Mouse (Mus musculus): ENCODE results near the gene Gm12845. TPM values are rescaled to one million over a fixed set of nuclear protein-coding genes. Genes with fewer than 3 reads are reported as not detected.

Gm12845 gene
- total and polyA plus RNA-seq, 3 experiments: not detected

DNA sequence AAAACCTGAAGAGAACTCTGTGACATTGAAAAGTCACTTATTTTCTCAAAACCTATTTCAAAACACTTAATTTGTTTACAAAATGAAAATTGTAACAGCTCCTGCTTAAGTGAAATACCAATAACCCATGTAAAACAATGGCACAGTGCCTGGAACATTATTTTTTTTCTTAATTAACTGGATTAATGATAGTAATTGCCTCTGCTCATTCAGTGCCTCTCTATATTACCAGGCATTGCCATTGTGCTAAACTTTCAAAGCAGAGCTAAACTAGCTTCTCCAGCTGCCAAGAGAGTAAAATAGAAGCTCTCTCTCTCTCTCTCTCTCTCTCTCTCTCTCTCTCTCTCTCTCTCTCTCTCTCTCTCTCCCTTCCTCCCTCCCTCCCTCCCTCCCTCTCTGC is 41.7 kb upstream of the Gm12845 start:
- peak overlapping the region; percentile 86 to 92 for H3K4me3 ChIP-seq (ENCODE audit: control insufficient read depth in 1 of 2, insufficient read depth in 1 of 2, low read depth in 2 of 2, low read length in 2 of 2)
- peaks cover 8% of the 10 kb centered on the region for H3K79me2 ChIP-seq (ENCODE audit: control insufficient read depth, insufficient read depth, low read length, poor library complexity)
- peak overlapping the region; percentile 77 for H3K9ac ChIP-seq (ENCODE audit: control insufficient read depth, low read depth, low read length, poor library complexity, severe bottlenecking)
- TF ChIP-seq KAT2A (conservative IDR thresholded peaks at IDR 0.05; ENCODE audit: low read depth, low read length) (no peak), SMC3 (IDR thresholded peaks at IDR 0.05; ENCODE audit: low read depth, low read length) (no peak), MAFK (IDR thresholded peaks at IDR 0.05; ENCODE audit: borderline replicate concordance, low read depth, low read length) (no peak), CHD2 (IDR thresholded peaks at IDR 0.05; ENCODE audit: low read length) (no peak), GABPA (IDR thresholded peaks at IDR 0.05; ENCODE audit: low read depth, low read length) (no peak), JUND (IDR thresholded peaks at IDR 0.05; ENCODE audit: low read depth, low read length) (peak; percentile 60; the same call in 1 of the 2 replicates)
- no peaks in the 10 kb centered on the region for H3K27me3 ChIP-seq (ENCODE audit: control insufficient read depth in 1 of 2, insufficient read depth in 2 of 2, low read length in 2 of 2)
- 0 out of 2 replicates have a peak overlapping the region, but pooled peaks have one; percentile 6 for H3K27ac ChIP-seq (ENCODE audit: control insufficient read depth, low read depth, low read length)
- peaks cover 0 to 6% of the 10 kb centered on the region in 2 experiments; a peak in 2 of 4 replicates for H3K36me3 ChIP-seq (ENCODE audit: control insufficient read depth in 1 of 2, insufficient read depth in 2 of 2, low read length in 2 of 2)
- DNase-seq (ENCODE audit: low read depth, low spot score): no peak
- H3K4me1 ChIP-seq (ENCODE audit: control insufficient read depth in 1 of 2, insufficient read depth in 2 of 2, low read length in 2 of 2): peaks cover 4 to 11% of the 10 kb centered on the region in 2 experiments; a peak in 3 of 4 replicates
- H3K9me3 ChIP-seq (replicated peaks; ENCODE audit: insufficient read depth, low read length): no peaks in the 10 kb centered on the region

DNA sequence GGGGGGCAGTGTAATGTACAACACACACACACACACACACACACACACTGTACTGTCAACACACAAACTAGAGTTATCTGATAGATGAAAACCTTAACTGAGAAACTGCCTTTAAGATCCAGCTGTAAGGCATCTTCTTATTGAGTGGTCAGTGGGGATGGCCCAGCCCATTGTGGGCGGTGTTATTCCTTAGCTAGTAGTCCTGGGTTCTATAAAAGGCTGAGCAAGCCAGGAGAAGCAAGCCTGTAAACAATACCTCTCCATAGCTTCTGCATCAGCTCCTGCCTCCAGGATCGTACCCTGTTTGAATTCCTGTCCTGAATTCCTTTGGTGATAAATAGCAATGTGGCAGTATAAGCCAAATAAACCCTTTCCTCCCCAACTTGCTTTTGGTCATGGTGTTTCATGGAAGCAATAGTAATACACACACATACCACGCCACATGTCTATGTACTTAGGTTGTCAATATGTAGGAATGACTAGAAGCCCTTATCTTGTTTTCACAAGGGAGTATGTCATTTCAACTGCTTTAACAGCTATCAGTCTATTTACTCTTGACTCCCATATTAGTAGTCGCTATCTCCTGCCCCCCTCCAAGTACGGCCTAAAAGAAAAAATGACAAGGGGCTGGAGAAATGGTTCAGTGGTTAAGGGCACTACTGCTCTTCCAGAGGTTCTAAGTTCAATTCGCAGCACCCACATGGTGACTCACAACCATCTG is 41.0 kb upstream of the Gm12845 start:
- Histone ChIP-seq H3K9ac (ENCODE audit: control insufficient read depth, low read depth, low read length, poor library complexity, severe bottlenecking) (peak overlapping the region; percentile 25), H3K9me3 (replicated peaks; ENCODE audit: insufficient read depth, low read length) (no peaks in the 10 kb centered on the region), H3K27me3 (ENCODE audit: control insufficient read depth in 1 of 2, insufficient read depth in 2 of 2, low read length in 2 of 2) (no peaks in the 10 kb centered on the region), H3K27ac (ENCODE audit: control insufficient read depth, low read depth, low read length) (peak overlapping the region; percentile 5), H3K79me2 (ENCODE audit: control insufficient read depth, insufficient read depth, low read length, poor library complexity) (peaks cover 8% of the 10 kb centered on the region), H3K4me3 (ENCODE audit: control insufficient read depth in 1 of 2, insufficient read depth in 1 of 2, low read depth in 2 of 2, low read length in 2 of 2) (peak overlapping the region; percentile 7 to 36; a peak in 2 of 4 replicates), H3K36me3 (ENCODE audit: control insufficient read depth in 1 of 2, insufficient read depth in 2 of 2, low read length in 2 of 2) (peaks cover 0 to 6% of the 10 kb centered on the region in 2 experiments; a peak in 2 of 4 replicates), H3K4me1 (ENCODE audit: control insufficient read depth in 1 of 2, insufficient read depth in 2 of 2, low read length in 2 of 2) (peaks cover 4 to 11% of the 10 kb centered on the region in 2 experiments; a peak in 3 of 4 replicates)
- peak; percentile 69 for DNase-seq (ENCODE audit: low read depth, low spot score)
- TF ChIP-seq GATA1 (IDR thresholded peaks at IDR 0.05; ENCODE audit: low read depth, low read length): peak; percentile 54
- TF ChIP-seq MEF2A (IDR thresholded peaks at IDR 0.05; ENCODE audit: extremely low read depth, insufficient replicate concordance, low read depth, low read length, poor library complexity, severe bottlenecking): no peak
- peak; percentile 75 for TF ChIP-seq TBP (IDR thresholded peaks at IDR 0.05; ENCODE audit: low read depth, low read length)
- TF ChIP-seq MYC (IDR thresholded peaks at IDR 0.05; ENCODE audit: low read depth, low read length): no peak; the same call in 1 of the 2 replicates
- peak; percentile 53; the same call in 1 of the 2 replicates for TF ChIP-seq SIN3A (IDR thresholded peaks at IDR 0.05; ENCODE audit: low read length)
- TF ChIP-seq POLR2A (IDR thresholded peaks at IDR 0.05; ENCODE audit: control insufficient read depth in 1 of 2, insufficient read depth in 1 of 2, low read depth in 1 of 2, low read length in 2 of 2, poor library complexity in 1 of 2): peak in 1 of 2 experiments; percentile 33; a peak in 1 of 4 replicates
- no peak for TF ChIP-seq MAFK (IDR thresholded peaks at IDR 0.05; ENCODE audit: borderline replicate concordance, low read depth, low read length)
- TF ChIP-seq TAL1 (IDR thresholded peaks at IDR 0.05; ENCODE audit: low read length): peak; percentile 30
- TF ChIP-seq NRF1 (IDR thresholded peaks at IDR 0.05; ENCODE audit: insufficient read depth, low read depth, low read length, poor library complexity, severe bottlenecking): no peak
- TF ChIP-seq MYB (IDR thresholded peaks at IDR 0.05; ENCODE audit: low read depth, low read length): peak; percentile 71
- 0 out of 2 replicates have a peak, but pooled peaks have one; percentile 9 for TF ChIP-seq TCF12 (IDR thresholded peaks at IDR 0.05; ENCODE audit: low read depth, low read length)
- peak; percentile 15; the same call in 1 of the 2 replicates for TF ChIP-seq NELFE (IDR thresholded peaks at IDR 0.05; ENCODE audit: low read depth, low read length)
- 0 out of 2 replicates have a peak, but pooled peaks have one; percentile 24 for TF ChIP-seq MXI1 (IDR thresholded peaks at IDR 0.05; ENCODE audit: low read depth, low read length)
- peak; percentile 64 to 74 for TF ChIP-seq EP300 (IDR thresholded peaks at IDR 0.05; ENCODE audit: low read depth in 1 of 2, low read length in 2 of 2)
